Mouse (Mus musculus) lung, embryonic 14.5 days (tissue): Measurements from ENCODE around the gene Robo1. TPM values are rescaled to one million over a fixed set of nuclear protein-coding genes. Genes with fewer than 3 reads are reported as not detected.

ENCODE experiments used
- ATAC-seq: fragments of 200-750 bp; cut with Nextera tagmentation; 2 replicates; pipeline ENCODE4 v1.8.0; 2017; ENCODE audit warnings: mild to moderate bottlenecking, moderate TSS enrichment, moderate library complexity; ENCODE audit not compliant: insufficient read depth
- DNase-seq: peaks from one replicate; pipeline ENCODE4 v3.0.0-alpha.2; 2015
- H3K27ac ChIP-seq: fragments of 300-500 bp; sonication (generic); 2 replicates; pipeline ENCODE4 v1.5.1; 2014; ENCODE audit warnings: low read depth, mild to moderate bottlenecking, moderate library complexity
- H3K27me3 ChIP-seq: fragments of 300-500 bp; sonication (generic); 2 replicates; pipeline ENCODE4 v1.6.1; 2014; ENCODE audit warnings: low read length, control low read depth; ENCODE audit not compliant: insufficient read depth
- H3K36me3 ChIP-seq: fragments of 300-500 bp; sonication (generic); 2 replicates; pipeline ENCODE4 v1.6.1; 2014; ENCODE audit warnings: control low read depth; ENCODE audit not compliant: insufficient read depth
- H3K4me1 ChIP-seq: fragments of 300-500 bp; sonication (generic); 2 replicates; pipeline ENCODE4 v1.6.1; 2014; ENCODE audit warnings: antibody characterized with exemption, control low read depth; ENCODE audit not compliant: insufficient read depth
- H3K4me2 ChIP-seq: fragments of 300-500 bp; sonication (generic); 2 replicates; pipeline ENCODE4 v1.6.1; 2014; ENCODE audit warnings: mild to moderate bottlenecking
- H3K4me3 ChIP-seq: fragments of 300-500 bp; sonication (generic); 2 replicates; pipeline ENCODE4 v1.5.1; 2014; ENCODE audit warnings: low read depth, low read length
- H3K9ac ChIP-seq: fragments of 300-500 bp; sonication (generic); 2 replicates; pipeline ENCODE4 v1.6.1; 2014
- H3K9me3 ChIP-seq: fragments of 300-500 bp; sonication (generic); 2 replicates; pipeline ENCODE4 v1.6.1; 2016; ENCODE audit warnings: low read depth, low read length, control low read depth
- CTCF ChIP-seq: IDR thresholded peaks from 2 replicates; pipeline ENCODE4 v1.5.1; 2016; ENCODE audit warnings: antibody characterized with exemption, low read depth
- WGBS: fragments of 180-500 bp; shearing (Covaris S2); extraction: QIAGEN DNeasy Blood & Tissue Kit; methylation state at CpG from one replicate; pipeline ENCODE4 v1.1.7; 2014; 5-methylcytosine and 5-hydroxymethylcytosine counted together
- polyA plus RNA-seq: library from polyadenylated mRNA; unstranded; fragments of >200 nt; fragmentation: Nextera tagmentation; extraction: Ambion mirVana; gene quantifications from 2 replicates; pipeline ENCODE4 v1.2.1, GENCODE M21; 2014

Robo1 gene
- polyA plus RNA-seq, 1 experiment from 2014 or later, result 38.6 TPM

- no peaks in the 10 kb centered on the region for H3K27me3 ChIP-seq
- DNase-seq (peak; percentile 20), ATAC-seq (no peak)
- H3K9me3 ChIP-seq, result no peaks in the 10 kb centered on the region
- H3K4me3 ChIP-seq, result no peak overlapping the region
- WGBS, result 61% methylated on average over 10 of the region's 10 CpGs
- no peak overlapping the region for H3K4me2 ChIP-seq
- no peaks in the 10 kb centered on the region for H3K4me1 ChIP-seq
- no peak overlapping the region for H3K27ac ChIP-seq
- no peaks in the 10 kb centered on the region; the same call in 1 of the 2 replicates for H3K36me3 ChIP-seq
- TF ChIP-seq CTCF, result no peak
- no peak overlapping the region for H3K9ac ChIP-seq
Measured at GRCm38 (mm10) chr16:72995955-72996535, 687.9 kb downstream of the Robo1 start.

GRCm38 (mm10) chr16:72998677-72999076 is 690.6 kb downstream of the Robo1 start:
- peaks cover 11% of the 10 kb centered on the region; the same call in 1 of the 2 replicates for H3K36me3 ChIP-seq
- H3K4me1 ChIP-seq, result no peaks in the 10 kb centered on the region
- no peak for TF ChIP-seq CTCF
- DNase-seq (peak; percentile 6), ATAC-seq (no peak)
- H3K4me2 ChIP-seq, result no peak overlapping the region
- no peaks in the 10 kb centered on the region for H3K27me3 ChIP-seq
- H3K4me3 ChIP-seq, result no peak overlapping the region
- no peaks in the 10 kb centered on the region for H3K9me3 ChIP-seq
- 69% methylated on average over 6 of the region's 6 CpGs for WGBS
- no peak overlapping the region for H3K9ac ChIP-seq
- no peak overlapping the region for H3K27ac ChIP-seq

- DNase-seq (no peak), ATAC-seq (no peak)
- Histone ChIP-seq H3K4me1 (no peaks in the 10 kb centered on the region), H3K36me3 (peaks cover 18% of the 10 kb centered on the region; the same call in 1 of the 2 replicates), H3K27ac (no peak overlapping the region), H3K27me3 (no peaks in the 10 kb centered on the region), H3K4me2 (no peak overlapping the region), H3K4me3 (no peak overlapping the region), H3K9ac (no peak overlapping the region), H3K9me3 (no peaks in the 10 kb centered on the region)
- 85% methylated on average over 4 of the region's 4 CpGs for WGBS
- TF ChIP-seq CTCF, result no peak
Measured at GRCm38 (mm10) chr16:73002685-73003084, 694.6 kb downstream of the Robo1 start.

GRCm38 (mm10) chr16:73004601-73005000 is 696.5 kb downstream of the Robo1 start:
- Histone ChIP-seq H3K9me3 (no peaks in the 10 kb centered on the region), H3K27ac (no peak overlapping the region), H3K4me2 (no peak overlapping the region), H3K27me3 (no peaks in the 10 kb centered on the region), H3K36me3 (peaks cover 22% of the 10 kb centered on the region; the same call in 1 of the 2 replicates), H3K4me1 (no peaks in the 10 kb centered on the region), H3K9ac (no peak overlapping the region), H3K4me3 (no peak overlapping the region)
- ATAC-seq (no peak), DNase-seq (no peak)
- WGBS, result 94% methylated on average over 11 of the region's 11 CpGs
- no peak for TF ChIP-seq CTCF

- Histone ChIP-seq H3K27ac (no peak overlapping the region), H3K4me1 (no peaks in the 10 kb centered on the region), H3K27me3 (no peaks in the 10 kb centered on the region), H3K9ac (no peak overlapping the region), H3K4me3 (no peak overlapping the region), H3K36me3 (peaks cover 31% of the 10 kb centered on the region; the same call in 1 of the 2 replicates), H3K9me3 (no peaks in the 10 kb centered on the region), H3K4me2 (no peak overlapping the region)
- no peak for DNase-seq
- WGBS, result 85% methylated on average over 4 of the region's 4 CpGs
- no peak for TF ChIP-seq CTCF
- ATAC-seq, result no peak
Measured at GRCm38 (mm10) chr16:73005831-73006230, 697.7 kb downstream of the Robo1 start.

- H3K27ac ChIP-seq, result no peak overlapping the region
- no peak overlapping the region for H3K4me3 ChIP-seq
- H3K27me3 ChIP-seq, result no peaks in the 10 kb centered on the region
- ATAC-seq, result no peak
- H3K4me1 ChIP-seq, result no peaks in the 10 kb centered on the region
- H3K4me2 ChIP-seq, result no peak overlapping the region
- H3K9ac ChIP-seq, result no peak overlapping the region
- no peak for DNase-seq
- no peak for TF ChIP-seq CTCF
- no peaks in the 10 kb centered on the region for H3K9me3 ChIP-seq
- WGBS, result 42% methylated on average over 8 of the region's 8 CpGs
- peaks cover 35% of the 10 kb centered on the region for H3K36me3 ChIP-seq
Measured at GRCm38 (mm10) chr16:73007434-73007833, 699.3 kb downstream of the Robo1 start.

GRCm38 (mm10) chr16:73011313-73011712 is 703.2 kb downstream of the Robo1 start:
- no peak for ATAC-seq
- H3K36me3 ChIP-seq, result peaks cover 31% of the 10 kb centered on the region
- H3K9ac ChIP-seq, result no peak overlapping the region
- no peak overlapping the region for H3K4me2 ChIP-seq
- H3K4me3 ChIP-seq, result no peak overlapping the region
- no peak overlapping the region for H3K27ac ChIP-seq
- no peak for DNase-seq
- no peaks in the 10 kb centered on the region for H3K9me3 ChIP-seq
- no peak for TF ChIP-seq CTCF
- 75% methylated on average over 7 of the region's 7 CpGs for WGBS
- no peaks in the 10 kb centered on the region for H3K27me3 ChIP-seq
- H3K4me1 ChIP-seq, result no peaks in the 10 kb centered on the region
